Mouse (Mus musculus): Measurements from ENCODE around the gene Btbd17. TPM values are rescaled to one million over a fixed set of nuclear protein-coding genes. Genes with fewer than 3 reads are reported as not detected.

Btbd17 gene
- total RNA-seq, 2 experiments from 2014 or later = 12.5 to 14.7 TPM

DNA sequence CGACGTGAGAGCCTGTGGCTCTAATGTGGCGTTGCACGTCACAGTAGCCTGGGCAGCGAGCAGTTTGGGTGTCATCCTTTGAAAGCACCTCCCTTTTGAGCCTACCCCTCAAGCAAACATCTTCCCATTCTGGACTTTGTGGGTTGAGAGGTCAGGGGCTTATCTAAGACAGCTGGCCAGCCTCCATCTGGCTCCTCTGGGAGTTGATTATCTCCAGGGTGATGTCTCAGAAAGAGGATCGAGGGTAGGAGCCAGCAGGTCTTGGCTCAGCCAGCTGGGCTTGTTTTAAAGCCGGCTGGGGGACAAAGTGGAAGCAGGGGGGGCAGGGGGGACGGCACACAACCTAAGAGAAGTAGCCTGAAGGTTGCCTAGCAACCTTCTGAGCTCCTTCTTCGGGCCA lies 15.7 kb downstream of the Btbd17 start:
- DNase-seq = no peak
- intact Hi-C loops (cut with DNase I) = no loop called here

DNA sequence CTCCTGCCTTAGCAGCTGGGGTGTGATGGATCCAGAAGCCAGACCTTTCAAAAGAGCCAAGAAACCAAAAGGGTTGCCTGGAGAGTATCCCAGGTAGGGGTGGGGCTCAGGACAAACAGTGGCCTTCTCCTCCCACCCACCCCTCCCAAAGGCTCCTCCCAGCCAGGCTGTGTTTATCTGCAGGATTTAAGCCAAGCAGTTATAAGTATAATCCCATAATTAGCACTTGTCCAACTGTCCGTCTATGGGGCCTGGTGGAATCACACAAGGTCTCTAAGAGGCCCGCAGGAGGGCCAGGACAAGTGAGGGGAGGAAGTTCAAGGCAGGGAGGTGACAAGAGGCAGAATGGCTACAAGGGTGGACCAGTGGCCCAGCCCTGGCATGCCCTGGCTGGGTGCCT lies 23.8 kb downstream of the Btbd17 start:
- intact Hi-C loops (cut with DNase I) = no loop called here
- no peak for DNase-seq

DNA sequence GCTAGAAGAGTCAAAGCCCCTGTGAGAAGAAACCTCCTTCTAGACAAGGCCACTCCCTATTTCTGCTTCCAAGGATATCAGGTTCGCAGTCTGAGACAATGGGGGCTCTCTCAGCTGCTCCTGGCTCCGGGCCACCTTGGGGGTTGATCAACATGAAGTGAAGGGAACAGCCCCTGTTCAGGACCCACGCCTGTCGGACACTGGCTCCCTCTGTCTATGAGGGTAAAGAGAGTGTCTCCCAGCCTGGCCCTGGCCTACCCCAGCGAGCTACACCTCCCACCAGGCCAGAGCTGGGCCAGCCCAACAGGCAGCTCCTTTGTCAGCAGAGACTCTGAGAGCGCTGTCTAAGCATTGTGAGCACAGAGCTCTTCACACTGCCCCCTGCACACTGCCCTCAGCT lies 25.8 kb downstream of the Btbd17 start:
- no peak for DNase-seq
- intact Hi-C loops (cut with DNase I) = no loop called here

DNA sequence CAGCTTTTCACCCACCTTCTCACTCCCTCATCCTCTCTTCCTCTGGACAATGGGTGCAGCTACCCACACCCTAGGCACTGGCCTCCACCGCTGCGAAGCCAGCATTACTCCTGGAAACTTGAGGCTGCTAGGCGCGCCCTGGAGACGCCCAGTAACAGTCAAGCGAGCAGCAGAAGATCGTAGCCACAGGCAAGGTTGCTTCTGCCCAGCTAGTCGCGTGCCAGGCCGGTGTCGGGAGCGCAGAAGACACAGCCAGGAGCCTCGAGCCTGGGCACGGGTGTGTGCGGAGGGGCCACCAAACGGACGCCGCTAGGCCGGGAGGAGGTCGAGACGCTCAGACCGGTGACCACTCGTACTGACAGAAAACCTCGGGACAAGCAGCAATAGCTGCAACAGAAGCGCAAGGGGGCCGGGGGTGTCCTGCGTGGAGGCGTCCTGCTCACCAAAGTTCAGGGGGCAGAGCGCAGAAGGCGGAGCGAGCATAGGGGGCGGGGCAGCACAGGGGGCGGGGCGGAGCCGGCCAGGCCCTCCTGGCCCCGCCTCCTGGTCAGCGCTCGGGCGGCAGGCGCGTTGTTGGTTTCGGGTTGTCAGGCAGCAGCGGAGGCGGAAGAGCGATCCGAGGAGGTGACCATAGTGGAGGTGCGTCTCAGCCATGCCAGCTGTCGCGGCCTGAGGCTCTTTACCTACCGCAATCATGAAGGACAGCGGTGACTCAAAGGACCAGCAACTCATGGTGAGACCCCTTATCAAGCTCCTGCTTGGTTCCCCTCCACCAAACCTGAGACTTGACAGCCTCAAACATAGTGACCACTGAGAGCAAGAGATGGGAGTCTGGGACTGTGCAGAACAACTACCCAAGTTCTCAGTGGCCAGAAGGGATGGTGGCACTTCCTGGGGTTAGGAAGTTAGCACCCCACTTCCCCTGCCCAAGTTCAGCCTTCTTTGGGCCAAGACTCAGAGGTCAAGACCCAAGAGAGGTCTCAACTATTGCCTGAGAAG lies 30.6 kb downstream of the Btbd17 start, which contains the start of gene Kif19a:
Gene Kif19a (plus strand): TSS at position 569 of the 999 bp plus-strand sequence.
- intact Hi-C loops (cut with DNase I) = no loop called here
- DNase-seq = peak; percentile 48

DNA sequence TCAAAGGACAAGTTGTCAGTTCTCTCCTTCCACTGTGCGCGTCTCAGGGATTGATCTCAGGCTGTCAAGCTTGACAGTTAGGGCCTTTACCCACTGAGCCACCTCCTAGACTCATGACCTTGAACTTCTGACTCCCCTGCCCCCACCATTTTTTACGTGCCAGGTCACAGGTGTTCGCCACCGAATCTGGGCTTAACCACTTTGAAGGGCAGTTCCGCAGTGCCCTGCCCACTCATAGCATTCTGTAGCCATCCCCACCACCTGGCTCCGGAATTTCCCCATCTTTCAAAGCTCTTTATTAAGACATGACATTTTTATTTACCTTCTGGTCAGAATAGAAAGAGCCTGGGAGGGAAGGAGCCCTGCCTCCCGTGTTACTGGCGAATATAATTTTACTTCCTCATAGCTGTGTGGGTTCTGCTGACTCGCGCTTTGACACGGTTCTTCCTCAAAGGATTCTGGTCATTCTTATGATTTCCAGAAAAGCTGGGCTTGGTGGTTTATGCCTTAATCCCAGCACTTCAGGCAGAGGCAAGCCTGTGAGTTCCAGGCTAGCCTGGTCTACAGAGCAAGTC lies 48.1 kb downstream of the Btbd17 start:
- intact Hi-C loops (cut with DNase I) = loop anchor here (5.0 to 10.0 kb wide), 2 partner anchors 40 to 127 kb away; no protein-coding TSS in a partner anchor
- DNase-seq = no peak

DNA sequence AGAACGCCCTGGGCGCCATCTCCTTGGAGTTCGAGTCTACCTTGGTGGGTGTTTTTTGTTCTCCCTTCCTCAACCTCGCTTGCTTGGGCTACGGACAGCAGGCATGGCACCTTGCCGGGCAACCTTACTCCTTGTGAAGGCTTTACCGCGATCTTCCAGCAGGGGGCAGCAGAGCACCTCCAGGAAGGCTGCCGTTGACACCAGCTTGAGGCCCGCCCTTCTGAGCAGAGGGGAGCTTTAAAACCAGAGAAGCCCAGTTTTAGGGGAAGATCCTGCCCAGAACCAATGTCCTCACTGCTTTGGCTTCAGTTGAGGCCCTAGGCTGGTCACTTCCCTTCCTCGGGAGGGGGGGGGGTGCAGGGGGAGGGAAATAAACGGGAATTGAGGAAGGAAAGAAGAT lies 50.6 kb downstream of the Btbd17 start:
- DNase-seq = peak; percentile 96
- intact Hi-C loops (cut with DNase I) = loop anchor here (2.0 to 10.0 kb wide), 3 partner anchors 42 to 166 kb away; no protein-coding TSS in a partner anchor

DNA sequence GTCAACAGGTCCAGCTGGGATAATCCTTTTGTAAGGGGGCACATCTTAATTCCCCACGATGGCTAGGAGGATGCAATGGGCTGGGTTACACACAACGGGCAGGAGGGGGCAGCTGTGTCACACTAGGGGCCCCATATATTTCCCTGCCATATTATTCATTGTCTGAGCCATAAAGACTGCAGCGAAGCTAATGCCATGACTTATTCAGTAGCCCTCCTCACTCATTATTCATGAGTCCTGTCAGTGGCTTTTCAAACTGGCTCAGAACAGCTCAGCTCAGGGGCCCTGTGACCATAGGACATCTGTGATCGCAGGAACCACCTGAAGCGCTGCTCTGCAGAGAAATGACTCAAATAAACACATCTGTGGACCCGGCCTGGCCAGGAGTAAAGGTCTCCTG lies 54.3 kb downstream of the Btbd17 start:
- no peak for DNase-seq
- intact Hi-C loops (cut with DNase I) = loop anchor here (10.0 kb wide), 1 partner anchor 133 kb away; no protein-coding TSS in a partner anchor

Other genes starting within 250 kb of the Btbd17 start
- 1,000 to 10,000 TPM; 1,144 to 1,233 TPM for gene Rpl38, start 127.4 kb downstream of the Btbd17 start, total RNA-seq (2021)
- 10 to 100 TPM; 19.9 to 21.4 TPM for gene Ttyh2, start 120.5 kb downstream of the Btbd17 start, total RNA-seq (2021)
- gene Dnaic2, start 68.5 kb downstream of the Btbd17 start, total RNA-seq (2021) = 1 to 10 TPM; 1.5 to 1.8 TPM
- gene Kif19a, start 30.6 kb downstream of the Btbd17 start, total RNA-seq (2021) = 1 to 10 TPM; 2.7 to 2.9 TPM
- not detected for gene Gpr142, start 3.0 kb upstream of the Btbd17 start, total RNA-seq (2021)
- gene Gprc5c, start 55.2 kb upstream of the Btbd17 start, total RNA-seq (2021) = 1 to 10 TPM; 4.9 to 5.6 TPM
- gene Cd300a, start 94.1 kb upstream of the Btbd17 start, total RNA-seq (2021) = under 1 TPM; 0.44 to 0.54 TPM
- not detected for gene Cd300lb, start 138.4 kb upstream of the Btbd17 start, total RNA-seq (2021)
- not detected for gene Cd300c, start 173.2 kb upstream of the Btbd17 start, total RNA-seq (2021)
- under 1 TPM; 0.12 to 0.14 TPM for gene Cd300ld, start 194.0 kb upstream of the Btbd17 start, total RNA-seq (2021)
- gene Cd300c2, start 205.9 kb upstream of the Btbd17 start, total RNA-seq (2021) = 1 to 10 TPM in 1 of 2 experiments, under 1 TPM in 1; 0.70 to 1.3 TPM
- not detected for gene Cd300ld2, start 220.2 kb upstream of the Btbd17 start, total RNA-seq (2021)
- gene Cd300ld4, start 231.1 kb upstream of the Btbd17 start, total RNA-seq (2021) = 1 to 10 TPM in 1 of 2 experiments, not detected in 1; 1.0 TPM
- gene Cd300ld5, start 241.8 kb upstream of the Btbd17 start, total RNA-seq (2021) = under 1 TPM; 0.50 to 0.62 TPM